8 mouse cellular contexts compared by ENCODE assay signal in the genomic region with DNA sequence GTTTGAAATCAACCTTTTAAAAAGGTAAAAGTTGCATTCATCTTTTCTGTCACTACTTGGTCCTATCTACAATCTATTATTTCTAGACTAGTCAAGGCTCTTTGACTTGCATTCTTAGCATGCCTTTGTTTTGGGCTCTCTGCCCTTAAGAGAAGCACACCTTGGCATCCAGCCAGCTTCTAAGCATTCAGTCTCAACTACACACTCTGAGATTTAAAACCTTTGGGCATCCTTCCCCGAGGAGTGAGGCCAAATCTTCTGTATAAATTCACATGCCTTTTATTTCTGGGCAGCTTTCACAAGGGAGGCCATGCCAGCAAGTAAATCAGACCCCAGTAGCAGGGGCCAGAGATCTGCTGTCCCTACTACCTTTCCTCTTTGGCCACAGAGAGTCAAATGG.
DNase-seq lines count a peak whose midpoint lies in the region; ATAC-seq and TF ChIP-seq lines count a peak whose summit lies in the region.

No protein-coding gene starts in this region.

- peak; percentile 41 to 53 for DNase-seq in heart, postnatal 10 days
- DNase-seq in heart, adult 9 months (ENCODE audit: low spot score in 2 of 2), result no peak
- DNase-seq in testis, postnatal 10 days (ENCODE audit: low spot score), result peak; percentile 48
- no peak for DNase-seq in testis, postnatal 14 days (ENCODE audit: low spot score)
- peak; percentile 29 to 47 for DNase-seq in frontal cortex, postnatal 10 days (ENCODE audit: low spot score in 2 of 2)
- peak; percentile 17 for DNase-seq in lung, adult 2 months
- DNase-seq in spleen, adult 18-20 months, result no peak

- 16% methylated on average over 1 of the region's 1 CpGs for WGBS in lung, adult 2 months

- no peak for ATAC-seq in activated CD4-positive, CD25-positive, alpha-beta regulatory T cell, adult 4 months

- intact Hi-C loops in heart, postnatal 10 days (cut with DNase I), result no loop called here

- no peak overlapping the region for H3K4me3 ChIP-seq in lung, adult 2 months (replicated peaks; ENCODE audit: extremely low read depth, low read depth, low read length)

- no peaks in the 10 kb centered on the region for H3K4me1 ChIP-seq in lung, adult 2 months (ENCODE audit: control insufficient read depth, insufficient read depth, low read length)

- no peak for TF ChIP-seq CTCF in lung, adult 2 months (IDR thresholded peaks at IDR 0.05; ENCODE audit: insufficient read depth, low read length)

- TF ChIP-seq POLR2A in lung, adult 2 months (IDR thresholded peaks at IDR 0.05; ENCODE audit: borderline replicate concordance, extremely low read depth, low read depth, low read length), result no peak

Comparison
In these comparisons a context has a peak if more than half of its experiments do, and no peak if none do; other contexts are left out.
1. DNase-seq: peak in heart, postnatal 10 days (2 of 2), testis, postnatal 10 days (single experiment), frontal cortex, postnatal 10 days (2 of 2) and lung, adult 2 months (single experiment); none in heart, adult 9 months (0 of 2), testis, postnatal 14 days (single experiment) and spleen, adult 18-20 months (0 of 2).